Mouse (Mus musculus) hindbrain, embryonic 13.5 days (tissue): ENCODE data around the gene Serpina6. TPM values are rescaled to one million over a fixed set of nuclear protein-coding genes. Genes with fewer than 3 reads are reported as not detected.

ENCODE experiments used
- polyA plus RNA-seq: library from polyadenylated mRNA; unstranded; fragments of >200 nt; fragmentation: Nextera tagmentation; extraction: Ambion mirVana; gene quantifications from 2 replicates; pipeline ENCODE4 v1.2.1, GENCODE M21; 2015

Serpina6 gene
- polyA plus RNA-seq, 1 experiment from 2014 or later = not detected

Other genes starting within 250 kb of the Serpina6 start
- 0.78 and 0.92 TPM in 2 replicates for gene 9330161L09Rik, start 249.4 kb downstream of the Serpina6 start, polyA plus RNA-seq
- gene Ddx24, start 231.4 kb downstream of the Serpina6 start, polyA plus RNA-seq = 173 and 174 TPM in 2 replicates
- gene Ifi27, start 223.0 kb downstream of the Serpina6 start, polyA plus RNA-seq = 9.3 and 12.6 TPM in 2 replicates
- 4.2 and 4.6 TPM in 2 replicates for gene Ifi27l2a, start 213.5 kb downstream of the Serpina6 start, polyA plus RNA-seq
- gene Ifi27l2b, start 200.0 kb downstream of the Serpina6 start, polyA plus RNA-seq = not detected in 2 replicates
- gene Ppp4r4, start 124.9 kb downstream of the Serpina6 start, polyA plus RNA-seq = 2.5 and 3.0 TPM in 2 replicates
- gene Serpina10, start 25.8 kb downstream of the Serpina6 start, polyA plus RNA-seq = not detected in 2 replicates
- not detected in 2 replicates for gene Serpina16, start 18.9 kb upstream of the Serpina6 start, polyA plus RNA-seq
- not detected in 2 replicates for gene Serpina1f, start 38.3 kb upstream of the Serpina6 start, polyA plus RNA-seq
- not detected in 2 replicates for gene Serpina1d, start 116.4 kb upstream of the Serpina6 start, polyA plus RNA-seq
- gene Serpina1b, start 173.2 kb upstream of the Serpina6 start, polyA plus RNA-seq = 0.89 TPM in 1 of 2 replicates, not detected in the other
- 0.31 TPM in 1 of 2 replicates, not detected in the other for gene Serpina1a, start 206.3 kb upstream of the Serpina6 start, polyA plus RNA-seq
- gene Serpina1c, start 247.7 kb upstream of the Serpina6 start, polyA plus RNA-seq = 0.18 TPM in 1 of 2 replicates, not detected in the other